Comparison of ENCODE assay signal across 21 mouse cellular contexts in genomic region chrX:71465417-71465816, GRCm38 (mm10).
"Had no signal": no experiment of that assay in that cellular context is flagged by ENCODE, and none has a peak within 500 bp of the region (broad histone marks: within the 10 kb centered on the region; RNA-seq: fewer than 3 reads in every experiment).

No protein-coding gene starts in this region.

- H3K27me3 ChIP-seq: limb, embryonic 12.5 days; limb, embryonic 15.5 days; lung, embryonic 15.5 days; midbrain, embryonic 12.5 days; midbrain, embryonic 15.5 days; neural tube, embryonic 13.5 days had no signal

- H3K4me3 ChIP-seq: kidney, embryonic 15.5 days; limb, embryonic 12.5 days; limb, embryonic 15.5 days; lung, embryonic 15.5 days; midbrain, embryonic 12.5 days; midbrain, embryonic 15.5 days; myocyte; neural tube, embryonic 13.5 days had no signal

- H3K36me3 ChIP-seq: kidney, embryonic 15.5 days; limb, embryonic 12.5 days; limb, embryonic 15.5 days; lung, embryonic 15.5 days; midbrain, embryonic 12.5 days; midbrain, embryonic 15.5 days; neural tube, embryonic 13.5 days had no signal

- H3K4me2 ChIP-seq: kidney, embryonic 15.5 days; limb, embryonic 12.5 days; limb, embryonic 15.5 days; lung, embryonic 15.5 days; midbrain, embryonic 12.5 days; midbrain, embryonic 15.5 days; neural tube, embryonic 13.5 days had no signal

- H3K4me1 ChIP-seq: kidney, embryonic 15.5 days; limb, embryonic 12.5 days; limb, embryonic 15.5 days; lung, embryonic 15.5 days; midbrain, embryonic 12.5 days; midbrain, embryonic 15.5 days; neural tube, embryonic 13.5 days had no signal

- H3K9ac ChIP-seq: kidney, embryonic 15.5 days; limb, embryonic 12.5 days; limb, embryonic 15.5 days; lung, embryonic 15.5 days; midbrain, embryonic 12.5 days; midbrain, embryonic 15.5 days; neural tube, embryonic 13.5 days had no signal

- DNase-seq: kidney, adult 11 months; kidney, adult 8-10 months; kidney, postnatal 10 days; kidney, postnatal 36 days; layer of hippocampus, postnatal 36 days; left cerebral cortex, postnatal 4 days; lung, adult 18-20 months; lung, postnatal 10 days; lung, postnatal 36 days; right cerebral cortex, adult 18-20 months; right cerebral cortex, postnatal 14 days; right cerebral cortex, postnatal 4 days; thymus, postnatal 25 days had no signal

- H3K27ac ChIP-seq: kidney, embryonic 15.5 days; limb, embryonic 12.5 days; limb, embryonic 15.5 days; lung, embryonic 15.5 days; midbrain, embryonic 12.5 days; midbrain, embryonic 15.5 days; neural tube, embryonic 13.5 days had no signal

- H3K9me3 ChIP-seq: kidney, embryonic 15.5 days; limb, embryonic 12.5 days; limb, embryonic 15.5 days; lung, embryonic 15.5 days; midbrain, embryonic 12.5 days; midbrain, embryonic 15.5 days; neural tube, embryonic 13.5 days had no signal

- ATAC-seq: midbrain, embryonic 15.5 days had no signal
